Mouse (Mus musculus): Measurements from ENCODE around the gene Mrpl4.

- TF ChIP-seq CTCF (IDR thresholded peaks at IDR 0.05; ENCODE audit: low read depth): peak; percentile 55
- no peak for TF ChIP-seq EP300 (IDR thresholded peaks at IDR 0.05; ENCODE audit: low read depth)
Observed at GRCm38 (mm10) chr9:21008007-21008406, 5.5 kb downstream of the Mrpl4 start.
